Mouse (Mus musculus) C2C12 (cell line): ENCODE results near the gene Zkscan1. TPM values are rescaled to one million over a fixed set of nuclear protein-coding genes. Genes with fewer than 3 reads are reported as not detected.
A peak's percentile ranks its signal among the peaks of the same experiment; 100 is the strongest.

ENCODE experiments used
- H3K27me3 ChIP-seq: one replicate; pipeline ENCODE4 v1.6.1; 2011; ENCODE audit not compliant: control insufficient read depth, insufficient read depth, insufficient read length
- H3K36me3 ChIP-seq: one replicate; pipeline ENCODE4 v1.6.1; 2011; ENCODE audit not compliant: control insufficient read depth, insufficient read depth
- H3K4me3 ChIP-seq: one replicate; pipeline ENCODE4 v1.5.1; 2011; ENCODE audit warnings: mild to moderate bottlenecking, control low read depth; ENCODE audit not compliant: poor library complexity, insufficient read depth, severe bottlenecking
- H3K79me2 ChIP-seq: one replicate; pipeline ENCODE4 v1.6.1; 2011; ENCODE audit not compliant: control insufficient read depth, insufficient read depth
- H3K79me3 ChIP-seq: one replicate; pipeline ENCODE4 v1.6.1; 2011; ENCODE audit warnings: low read depth, control low read depth
- H3ac ChIP-seq: one replicate; pipeline ENCODE3; 2011; ENCODE audit warnings: low read depth; ENCODE audit not compliant: control insufficient read depth, insufficient read length
- CEBPB ChIP-seq: IDR thresholded peaks from one replicate; pipeline ENCODE4 v1.6.1; 2011; ENCODE audit warnings: low read depth, mild to moderate bottlenecking, control low read depth, moderate library complexity
- CTCF ChIP-seq: IDR thresholded peaks from one replicate; pipeline ENCODE4 v1.5.1; 2011; ENCODE audit not compliant: control insufficient read depth, insufficient read depth, insufficient read length
- FOSL1 ChIP-seq: IDR thresholded peaks from one replicate; pipeline ENCODE4 v1.8.0; 2011; ENCODE audit warnings: mild to moderate bottlenecking, low read length; ENCODE audit not compliant: poor library complexity, insufficient read depth, severe bottlenecking
- MAX ChIP-seq: IDR thresholded peaks from one replicate; pipeline ENCODE4 v1.6.1; 2011; ENCODE audit warnings: mild to moderate bottlenecking, control low read depth
- MYOD1 ChIP-seq: IDR thresholded peaks from one replicate; pipeline ENCODE4 v1.6.1; 2011; ENCODE audit warnings: low read depth; ENCODE audit not compliant: control insufficient read depth, insufficient read length
- MYOG ChIP-seq: IDR thresholded peaks from one replicate; pipeline ENCODE4 v1.6.1; 2011; ENCODE audit not compliant: control insufficient read depth, insufficient read length; ENCODE audit errors: extremely low read depth
- USF1 ChIP-seq: IDR thresholded peaks from one replicate; pipeline ENCODE4 v1.6.1; 2011; ENCODE audit warnings: low read depth, mild to moderate bottlenecking, control low read depth, moderate library complexity
- polyA plus RNA-seq: library from polyadenylated mRNA; unstranded; fragments of >200 nt; fragmentation: generic; extraction: Trizol; gene quantifications from one replicate; pipeline ENCODE4 v1.2.1, GENCODE M21; 2012; ENCODE audit warnings: missing spikeins

Zkscan1 gene
- polyA plus RNA-seq, 1 experiment = 3.7 TPM

DNA sequence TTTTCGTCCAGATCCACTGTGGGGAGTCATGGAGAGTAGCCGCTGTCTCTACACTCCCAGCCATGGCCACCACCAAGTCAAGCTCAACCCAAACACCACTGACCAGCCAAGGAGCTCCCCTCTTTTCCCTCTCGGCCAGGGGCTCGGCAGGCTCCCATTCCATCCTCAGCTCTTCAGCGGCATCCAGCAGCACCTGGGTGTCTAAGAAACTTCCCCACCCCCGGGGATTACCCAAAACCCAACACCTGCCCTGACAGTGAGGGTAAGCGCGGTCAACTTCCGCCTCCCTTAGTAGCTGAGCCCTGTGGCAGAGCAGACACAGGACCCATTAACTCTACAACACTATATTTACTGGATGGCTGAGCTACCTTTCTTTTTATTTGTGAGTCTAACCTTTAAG, 3.4 kb upstream of the Zkscan1 start:
- Histone ChIP-seq H3K27me3 (peaks cover 11% of the 10 kb centered on the region), H3K36me3 (no peaks in the 10 kb centered on the region), H3ac (no peak overlapping the region), H3K79me3 (peaks cover 15% of the 10 kb centered on the region), H3K79me2 (peaks cover 17% of the 10 kb centered on the region), H3K4me3 (no peak overlapping the region)
- no peak for TF ChIP-seq CTCF
- no peak for TF ChIP-seq MAX
- TF ChIP-seq USF1 = no peak
- no peak for TF ChIP-seq FOSL1
- no peak for TF ChIP-seq MYOD1
- TF ChIP-seq MYOG = no peak
- TF ChIP-seq CEBPB = no peak

DNA sequence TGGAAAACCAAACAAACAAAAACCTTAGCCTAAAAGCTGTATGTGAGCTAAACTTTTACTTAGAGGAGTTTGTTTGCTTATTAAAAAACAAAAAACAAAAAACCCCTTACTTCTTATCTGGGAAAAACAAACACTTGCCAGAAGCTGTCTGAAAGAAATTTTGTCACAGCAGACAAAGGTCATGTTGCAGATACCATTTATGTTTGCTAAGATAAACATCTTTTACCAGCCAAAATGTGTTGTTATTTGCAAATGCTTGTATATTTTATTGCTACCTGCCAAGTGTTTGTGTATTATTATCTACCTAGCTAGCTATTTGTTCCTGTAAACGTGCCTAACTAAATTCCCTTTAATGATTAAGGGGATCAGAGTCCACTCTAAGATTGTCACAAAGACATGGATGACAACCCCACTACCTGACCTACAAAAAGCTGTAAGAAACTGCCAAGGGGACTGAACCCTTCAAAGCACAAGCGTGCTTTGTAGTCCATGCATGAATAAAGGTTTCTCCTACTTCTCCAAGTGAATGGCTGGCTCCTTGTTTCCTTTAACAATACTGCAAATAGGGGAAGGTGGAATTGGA, 1.5 kb upstream of the Zkscan1 start:
- H3K79me2 ChIP-seq = peaks cover 36% of the 10 kb centered on the region
- peaks cover 6% of the 10 kb centered on the region for H3K36me3 ChIP-seq
- H3ac ChIP-seq = no peak overlapping the region
- H3K27me3 ChIP-seq = peaks cover 11% of the 10 kb centered on the region
- no peak for TF ChIP-seq MAX
- no peak for TF ChIP-seq MYOD1
- peaks cover 34% of the 10 kb centered on the region for H3K79me3 ChIP-seq
- no peak overlapping the region for H3K4me3 ChIP-seq

DNA sequence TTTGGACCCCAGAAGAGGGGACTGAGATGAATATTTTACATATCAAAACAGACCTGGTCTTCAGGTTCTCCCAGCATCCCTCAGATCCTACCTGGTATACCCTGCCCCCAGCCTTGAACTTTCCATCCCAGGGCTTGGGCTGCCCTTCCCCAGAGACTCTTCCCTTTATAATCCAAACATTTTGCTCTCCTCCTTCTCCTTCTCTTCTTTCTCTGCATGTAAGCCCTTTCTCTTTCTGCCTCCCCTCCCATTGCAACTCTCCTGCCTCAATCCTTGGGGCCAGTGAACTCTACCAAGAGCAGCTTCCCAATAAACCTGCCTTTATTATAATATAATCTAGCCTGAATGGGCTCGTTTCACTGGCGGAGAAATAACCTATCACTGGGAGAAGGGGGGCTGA, 948 bp upstream of the Zkscan1 start:
- peaks cover 42% of the 10 kb centered on the region for H3K79me2 ChIP-seq
- H3K36me3 ChIP-seq = peaks cover 6% of the 10 kb centered on the region
- TF ChIP-seq FOSL1 (no peak), MYOG (no peak), MYOD1 (no peak), CEBPB (no peak), USF1 (no peak), CTCF (no peak), MAX (no peak)

DNA sequence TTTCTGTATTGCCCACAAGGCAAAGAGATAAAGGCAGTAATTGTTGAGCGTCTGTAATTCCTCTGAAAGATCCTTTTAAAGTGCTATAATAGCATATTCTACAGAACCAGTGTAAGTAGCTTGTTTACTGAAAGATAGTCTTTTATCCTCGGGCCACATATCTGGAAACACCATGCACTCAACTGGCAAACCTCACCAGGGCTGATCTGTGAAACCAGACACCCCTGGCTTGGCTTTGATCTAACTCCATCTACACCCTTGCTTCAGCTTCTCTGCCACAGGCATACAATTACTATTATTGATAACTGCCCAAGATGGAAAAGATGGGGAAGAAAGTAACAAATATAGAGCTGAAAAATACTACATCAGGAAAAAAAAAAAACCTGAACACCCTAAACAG, 377 bp upstream of the Zkscan1 start:
- H3K79me2 ChIP-seq = peaks cover 47% of the 10 kb centered on the region
- no peak overlapping the region for H3ac ChIP-seq
- peaks cover 6% of the 10 kb centered on the region for H3K36me3 ChIP-seq
- H3K4me3 ChIP-seq = peak overlapping the region; percentile 95
- peaks cover 45% of the 10 kb centered on the region for H3K79me3 ChIP-seq
- TF ChIP-seq MYOG (no peak), CEBPB (no peak), MYOD1 (no peak), MAX (no peak), USF1 (no peak), FOSL1 (no peak), CTCF (no peak)
- H3K27me3 ChIP-seq = peaks cover 11% of the 10 kb centered on the region

More for the DNA sequence above, 948 bp upstream of the Zkscan1 start:
- Histone ChIP-seq H3ac (no peak overlapping the region), H3K27me3 (peaks cover 11% of the 10 kb centered on the region), H3K4me3 (no peak overlapping the region), H3K79me3 (peaks cover 39% of the 10 kb centered on the region)

DNA sequence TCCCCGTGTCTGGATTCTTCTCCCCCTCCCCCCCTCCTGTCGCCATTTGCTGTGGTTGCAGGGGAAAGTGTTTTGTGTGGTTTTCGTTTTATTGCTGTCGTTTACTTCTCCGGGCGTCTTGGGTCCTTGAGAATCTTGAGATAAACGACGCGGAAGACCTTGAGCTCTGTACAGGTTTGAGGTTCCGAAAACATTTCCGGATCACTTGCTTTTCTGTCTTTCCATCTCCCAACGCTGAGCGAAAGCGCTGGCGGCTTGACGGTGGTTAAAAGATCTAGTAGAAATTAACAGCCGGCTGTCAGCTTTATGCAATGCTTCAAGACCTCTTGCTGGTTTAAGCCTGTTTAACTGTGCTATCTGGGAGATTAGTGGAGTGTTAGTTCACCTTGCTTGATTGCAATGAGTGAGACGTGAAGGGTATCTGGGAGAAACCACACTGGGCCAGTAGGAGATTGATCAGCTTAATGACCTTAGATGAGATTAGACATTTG, 582 bp downstream of the Zkscan1 start:
- H3K4me3 ChIP-seq = peak overlapping the region; percentile 95
- H3K27me3 ChIP-seq = peaks cover 11% of the 10 kb centered on the region
- H3K79me2 ChIP-seq = peaks cover 57% of the 10 kb centered on the region
- TF ChIP-seq MYOG (no peak), MAX (no peak), CTCF (no peak), MYOD1 (no peak), CEBPB (no peak), USF1 (no peak), FOSL1 (no peak)
- peak overlapping the region; percentile 84 for H3ac ChIP-seq
- H3K36me3 ChIP-seq = peaks cover 6% of the 10 kb centered on the region
- H3K79me3 ChIP-seq = peaks cover 51% of the 10 kb centered on the region

DNA sequence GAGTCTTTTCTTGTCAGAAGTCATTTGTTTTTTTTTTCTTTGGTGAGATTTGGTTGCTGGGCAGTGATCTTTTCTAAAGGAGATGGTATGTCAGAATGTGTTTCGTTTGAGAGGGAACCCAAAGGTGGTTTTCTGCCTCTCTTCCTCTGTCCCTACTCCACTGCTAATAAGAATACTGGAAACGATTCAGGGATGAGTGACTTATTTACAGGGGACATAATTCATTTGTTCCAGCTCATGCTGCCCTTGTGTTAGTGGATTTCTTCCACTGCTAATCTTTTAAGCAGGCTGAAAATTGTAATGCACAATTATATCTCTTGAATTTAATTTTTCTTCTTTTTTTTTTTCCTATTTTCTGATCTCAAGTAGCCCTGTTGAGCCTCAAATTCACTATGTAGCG, 2.0 kb downstream of the Zkscan1 start:
- Histone ChIP-seq H3K27me3 (no peaks in the 10 kb centered on the region), H3K79me3 (peaks cover 56% of the 10 kb centered on the region), H3K36me3 (peaks cover 6% of the 10 kb centered on the region), H3ac (no peak overlapping the region), H3K79me2 (peaks cover 66% of the 10 kb centered on the region), H3K4me3 (no peak overlapping the region)
- no peak for TF ChIP-seq CTCF
- no peak for TF ChIP-seq MYOD1
- TF ChIP-seq MAX = no peak
- TF ChIP-seq FOSL1 = no peak
- TF ChIP-seq CEBPB = no peak
- no peak for TF ChIP-seq USF1
